Mouse (Mus musculus): ENCODE data around the gene Plbd1. TPM values are rescaled to one million over a fixed set of nuclear protein-coding genes. Genes with fewer than 3 reads are reported as not detected.
A peak's percentile ranks its signal among the peaks of the same experiment; 100 is the strongest.

The Plbd1 gene
- polyA plus RNA-seq, 1 experiment from 2014 or later = 3.0 TPM

GRCm38 (mm10) chr6:136646207-136646606 is 15.5 kb downstream of the Plbd1 start:
- H3K9ac ChIP-seq = no peak overlapping the region
- ATAC-seq (ENCODE audit: low FRiP score, low read depth) = no peak
- H3K4me1 ChIP-seq = peaks cover 12% of the 10 kb centered on the region; the same call in 1 of the 2 replicates
- H3K27ac ChIP-seq = no peak overlapping the region
- H3K9me3 ChIP-seq = peaks cover 17% of the 10 kb centered on the region
- no peaks in the 10 kb centered on the region for H3K36me3 ChIP-seq
- no peaks in the 10 kb centered on the region for H3K27me3 ChIP-seq
- H3K4me3 ChIP-seq = no peak overlapping the region
- H3K4me2 ChIP-seq (replicated peaks) = peak overlapping the region; percentile 30; the same call in 1 of the 2 replicates
- 13% methylated on average over 6 of the region's 6 CpGs for WGBS

- WGBS = 41% methylated on average over 9 of the region's 9 CpGs
- Histone ChIP-seq H3K9ac (no peak overlapping the region), H3K4me3 (no peak overlapping the region), H3K27ac (no peak overlapping the region), H3K36me3 (no peaks in the 10 kb centered on the region), H3K9me3 (peaks cover 17% of the 10 kb centered on the region), H3K4me1 (peaks cover 12% of the 10 kb centered on the region; the same call in 1 of the 2 replicates), H3K27me3 (no peaks in the 10 kb centered on the region), H3K4me2 (replicated peaks) (peak overlapping the region; percentile 30; the same call in 1 of the 2 replicates)
- ATAC-seq (ENCODE audit: low FRiP score, low read depth) = no peak; the same call in 1 of the 2 replicates
Measured at GRCm38 (mm10) chr6:136645754-136646153, 16.0 kb downstream of the Plbd1 start.

GRCm38 (mm10) chr6:136644171-136644570 is 17.6 kb downstream of the Plbd1 start:
- ATAC-seq (ENCODE audit: low FRiP score, low read depth) = no peak
- peaks cover 12% of the 10 kb centered on the region; the same call in 1 of the 2 replicates for H3K4me1 ChIP-seq
- 95% methylated on average over 2 of the region's 2 CpGs for WGBS
- no peak overlapping the region for H3K9ac ChIP-seq
- H3K4me2 ChIP-seq (replicated peaks) = no peak overlapping the region
- H3K9me3 ChIP-seq = peaks cover 17% of the 10 kb centered on the region
- H3K27me3 ChIP-seq = no peaks in the 10 kb centered on the region
- H3K36me3 ChIP-seq = no peaks in the 10 kb centered on the region
- H3K27ac ChIP-seq = no peak overlapping the region
- H3K4me3 ChIP-seq = no peak overlapping the region

- Histone ChIP-seq H3K4me2 (replicated peaks) (no peak overlapping the region), H3K27ac (no peak overlapping the region), H3K36me3 (no peaks in the 10 kb centered on the region), H3K27me3 (no peaks in the 10 kb centered on the region), H3K4me3 (no peak overlapping the region), H3K9me3 (no peaks in the 10 kb centered on the region), H3K9ac (no peak overlapping the region), H3K4me1 (no peaks in the 10 kb centered on the region)
- 77% methylated on average over 3 of the region's 3 CpGs for WGBS
- ATAC-seq (ENCODE audit: low FRiP score, low read depth) = no peak
Measured at GRCm38 (mm10) chr6:136634982-136635381, 26.7 kb downstream of the Plbd1 start.

GRCm38 (mm10) chr6:136633719-136634118 is 28.0 kb downstream of the Plbd1 start:
- Histone ChIP-seq H3K4me1 (no peaks in the 10 kb centered on the region), H3K9ac (no peak overlapping the region), H3K36me3 (no peaks in the 10 kb centered on the region), H3K4me2 (replicated peaks) (no peak overlapping the region), H3K27ac (no peak overlapping the region), H3K4me3 (no peak overlapping the region), H3K27me3 (no peaks in the 10 kb centered on the region), H3K9me3 (no peaks in the 10 kb centered on the region)
- no peak for ATAC-seq (ENCODE audit: low FRiP score, low read depth)
- WGBS = 80% methylated on average over 6 of the region's 6 CpGs

GRCm38 (mm10) chr6:136633154-136633553 is 28.6 kb downstream of the Plbd1 start:
- no peak overlapping the region for H3K27ac ChIP-seq
- WGBS = 85% methylated on average over 3 of the region's 3 CpGs
- no peak for ATAC-seq (ENCODE audit: low FRiP score, low read depth)

GRCm38 (mm10) chr6:136631945-136632534 is 29.7 kb downstream of the Plbd1 start:
- Histone ChIP-seq H3K4me2 (replicated peaks) (no peak overlapping the region), H3K9me3 (no peaks in the 10 kb centered on the region), H3K36me3 (no peaks in the 10 kb centered on the region), H3K4me3 (no peak overlapping the region), H3K4me1 (no peaks in the 10 kb centered on the region), H3K9ac (no peak overlapping the region), H3K27ac (no peak overlapping the region), H3K27me3 (no peaks in the 10 kb centered on the region)
- no peak for ATAC-seq (ENCODE audit: low FRiP score, low read depth)
- WGBS = 78% methylated on average over 13 of the region's 13 CpGs

More at GRCm38 (mm10) chr6:136633154-136633553, 28.6 kb downstream of the Plbd1 start:
- Histone ChIP-seq H3K4me2 (replicated peaks) (no peak overlapping the region), H3K36me3 (no peaks in the 10 kb centered on the region), H3K27me3 (no peaks in the 10 kb centered on the region), H3K4me1 (no peaks in the 10 kb centered on the region), H3K9ac (no peak overlapping the region), H3K4me3 (no peak overlapping the region), H3K9me3 (no peaks in the 10 kb centered on the region)

GRCm38 (mm10) chr6:136631519-136631918 is 30.2 kb downstream of the Plbd1 start:
- no peak overlapping the region for H3K27ac ChIP-seq
- no peaks in the 10 kb centered on the region for H3K4me1 ChIP-seq
- 85% methylated on average over 8 of the region's 8 CpGs for WGBS
- no peak for ATAC-seq (ENCODE audit: low FRiP score, low read depth)
- H3K27me3 ChIP-seq = no peaks in the 10 kb centered on the region
- H3K4me3 ChIP-seq = no peak overlapping the region
- no peaks in the 10 kb centered on the region for H3K36me3 ChIP-seq
- H3K4me2 ChIP-seq (replicated peaks) = no peak overlapping the region
- H3K9ac ChIP-seq = no peak overlapping the region
- no peaks in the 10 kb centered on the region for H3K9me3 ChIP-seq

GRCm38 (mm10) chr6:136629639-136630038 is 32.1 kb downstream of the Plbd1 start:
- H3K9ac ChIP-seq = no peak overlapping the region
- 89% methylated on average over 5 of the region's 5 CpGs for WGBS
- no peaks in the 10 kb centered on the region for H3K4me1 ChIP-seq
- H3K27me3 ChIP-seq = no peaks in the 10 kb centered on the region
- H3K9me3 ChIP-seq = no peaks in the 10 kb centered on the region
- H3K27ac ChIP-seq = no peak overlapping the region
- no peaks in the 10 kb centered on the region for H3K36me3 ChIP-seq
- H3K4me3 ChIP-seq = no peak overlapping the region
- no peak overlapping the region for H3K4me2 ChIP-seq (replicated peaks)
- no peak for ATAC-seq (ENCODE audit: low FRiP score, low read depth)

- Histone ChIP-seq H3K9ac (no peak overlapping the region), H3K4me1 (no peaks in the 10 kb centered on the region), H3K27ac (no peak overlapping the region), H3K9me3 (no peaks in the 10 kb centered on the region), H3K36me3 (no peaks in the 10 kb centered on the region), H3K4me3 (no peak overlapping the region), H3K4me2 (replicated peaks) (no peak overlapping the region), H3K27me3 (no peaks in the 10 kb centered on the region)
- WGBS = 91% methylated on average over 12 of the region's 12 CpGs
- ATAC-seq (ENCODE audit: low FRiP score, low read depth) = no peak
Measured at GRCm38 (mm10) chr6:136625421-136625820, 36.3 kb downstream of the Plbd1 start.

- no peaks in the 10 kb centered on the region for H3K4me1 ChIP-seq
- no peak overlapping the region for H3K4me3 ChIP-seq
- H3K36me3 ChIP-seq = no peaks in the 10 kb centered on the region
- H3K27me3 ChIP-seq = no peaks in the 10 kb centered on the region
- 39% methylated on average over 17 of the region's 17 CpGs for WGBS
- no peak overlapping the region for H3K27ac ChIP-seq
- ATAC-seq (ENCODE audit: low FRiP score, low read depth) = peak; percentile 57; the same call in 1 of the 2 replicates
- no peaks in the 10 kb centered on the region for H3K9me3 ChIP-seq
- no peak overlapping the region for H3K9ac ChIP-seq
- H3K4me2 ChIP-seq (replicated peaks) = peak overlapping the region; percentile 37
Measured at GRCm38 (mm10) chr6:136620361-136621139, 41.2 kb downstream of the Plbd1 start.

- WGBS = 90% methylated on average over 3 of the region's 3 CpGs
- no peak for ATAC-seq (ENCODE audit: low FRiP score, low read depth)
- Histone ChIP-seq H3K27me3 (no peaks in the 10 kb centered on the region), H3K9ac (no peak overlapping the region), H3K27ac (no peak overlapping the region), H3K4me3 (no peak overlapping the region), H3K9me3 (peaks cover 14% of the 10 kb centered on the region), H3K4me1 (no peaks in the 10 kb centered on the region), H3K4me2 (replicated peaks) (no peak overlapping the region), H3K36me3 (peaks cover 30% of the 10 kb centered on the region)
Measured at GRCm38 (mm10) chr6:136614156-136614555, 47.6 kb downstream of the Plbd1 start.
